Mouse (Mus musculus) intestine, embryonic 16.5 days (tissue): Measurements from ENCODE around the gene Prpf19. TPM values are rescaled to one million over a fixed set of nuclear protein-coding genes. Genes with fewer than 3 reads are reported as not detected.
A peak's percentile ranks its signal among the peaks of the same experiment; 100 is the strongest.

Experiments used
- ATAC-seq: fragments of 200-750 bp; cut with Nextera tagmentation; 2 replicates; pipeline ENCODE4 v1.8.0; 2017; ENCODE audit warnings: moderate TSS enrichment, moderate library complexity
- H3K27ac ChIP-seq: fragments of 300-500 bp; sonication (generic); 2 replicates; pipeline ENCODE4 v1.5.1; 2014; ENCODE audit warnings: mild to moderate bottlenecking, low read length
- H3K27me3 ChIP-seq: fragments of 300-500 bp; sonication (generic); replicated peaks from 2 replicates; pipeline ENCODE4 v1.6.1; 2014; ENCODE audit warnings: low read length, control low read depth, mixed read lengths; ENCODE audit not compliant: control insufficient read depth, insufficient read depth
- H3K36me3 ChIP-seq: fragments of 300-500 bp; sonication (generic); 2 replicates; pipeline ENCODE4 v1.6.1; 2014; ENCODE audit warnings: low read length, control low read depth; ENCODE audit not compliant: control insufficient read depth, insufficient read depth
- H3K4me1 ChIP-seq: fragments of 300-500 bp; sonication (generic); 2 replicates; pipeline ENCODE4 v1.6.1; 2014; ENCODE audit warnings: low read length, control low read depth, mixed read lengths; ENCODE audit not compliant: control insufficient read depth, insufficient read depth
- H3K4me2 ChIP-seq: fragments of 300-500 bp; sonication (generic); 2 replicates; pipeline ENCODE4 v1.6.1; 2014; ENCODE audit warnings: low read depth, low read length, control low read depth
- H3K4me3 ChIP-seq: fragments of 300-500 bp; sonication (generic); 2 replicates; pipeline ENCODE4 v1.5.1; 2014; ENCODE audit warnings: mild to moderate bottlenecking, low read length
- H3K9ac ChIP-seq: fragments of 300-500 bp; sonication (generic); 2 replicates; pipeline ENCODE4 v1.6.1; 2014; ENCODE audit warnings: low read depth, low read length
- H3K9me3 ChIP-seq: fragments of 300-500 bp; sonication (generic); 2 replicates; pipeline ENCODE4 v1.6.1; 2016; ENCODE audit warnings: low read length, control low read depth; ENCODE audit not compliant: control insufficient read depth
- WGBS: fragments of 180-500 bp; shearing (Covaris S2); extraction: QIAGEN DNeasy Blood & Tissue Kit; methylation state at CpG from one replicate; pipeline ENCODE4 v1.1.7; 2014; 5-methylcytosine and 5-hydroxymethylcytosine counted together
- polyA plus RNA-seq: library from polyadenylated mRNA; unstranded; fragments of >200 nt; fragmentation: Nextera tagmentation; extraction: Ambion mirVana; gene quantifications from 2 replicates; pipeline ENCODE4 v1.2.1, GENCODE M21; 2015

Gene Prpf19
- polyA plus RNA-seq, 1 experiment from 2014 or later, result 35.0 TPM

DNA sequence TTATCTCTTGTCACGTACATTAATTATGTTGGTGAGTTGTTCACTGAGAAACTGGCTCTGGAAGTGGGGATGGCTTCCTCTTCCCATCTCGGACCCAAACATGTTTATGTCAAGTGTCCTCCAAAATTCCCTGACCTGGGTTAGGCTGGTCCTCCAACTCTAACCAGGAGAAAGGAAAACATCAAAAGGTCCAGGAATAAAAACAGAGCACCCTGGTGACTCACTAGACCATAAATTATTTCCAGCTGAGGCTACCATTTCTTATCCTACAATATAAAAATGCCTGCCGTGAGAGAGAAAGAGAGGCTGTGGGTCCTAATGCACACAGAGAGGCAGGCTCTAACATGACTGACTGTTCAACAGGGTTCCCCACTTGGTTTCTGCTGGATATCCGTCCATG, 29.2 kb downstream of the Prpf19 start:
- Histone ChIP-seq H3K9ac (no peak overlapping the region), H3K36me3 (no peaks in the 10 kb centered on the region), H3K4me2 (no peak overlapping the region), H3K27me3 (no peaks in the 10 kb centered on the region), H3K4me1 (peaks cover 6% of the 10 kb centered on the region; the same call in 1 of the 2 replicates), H3K27ac (no peak overlapping the region), H3K4me3 (no peak overlapping the region), H3K9me3 (no peaks in the 10 kb centered on the region)
- WGBS, result 39% methylated on average over 4 of the region's 4 CpGs
- ATAC-seq, result no peak

DNA sequence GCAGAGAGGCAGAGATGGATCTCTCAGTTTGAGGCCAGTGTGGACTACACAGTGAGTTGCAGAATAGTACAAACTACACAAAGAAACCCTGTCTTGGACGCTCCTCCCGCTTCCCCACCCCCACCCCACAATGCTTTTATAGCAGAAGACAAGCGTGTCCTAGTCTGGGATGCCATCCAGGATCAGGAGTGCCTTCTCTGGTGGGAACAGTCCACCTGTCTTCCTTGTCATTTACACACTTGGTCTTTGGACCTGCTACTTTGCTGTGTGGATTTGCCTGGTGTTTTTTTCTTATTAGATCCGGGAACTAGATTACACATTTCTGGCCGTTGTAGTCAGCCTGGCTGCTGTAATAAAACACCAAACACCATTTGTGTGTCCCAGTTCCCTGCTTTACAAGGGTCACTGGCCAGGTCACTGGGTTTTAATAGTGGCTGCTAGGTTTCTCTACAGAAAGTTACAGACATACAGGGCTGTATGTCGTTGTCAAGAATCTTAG, 31.1 kb downstream of the Prpf19 start:
- 26% methylated on average over 6 of the region's 6 CpGs for WGBS
- Histone ChIP-seq H3K9me3 (no peaks in the 10 kb centered on the region), H3K9ac (peak overlapping the region; percentile 14; the same call in 1 of the 2 replicates), H3K4me3 (no peak overlapping the region), H3K4me2 (no peak overlapping the region), H3K27ac (peak overlapping the region; percentile 41), H3K27me3 (no peaks in the 10 kb centered on the region), H3K4me1 (peaks cover 6% of the 10 kb centered on the region; the same call in 1 of the 2 replicates), H3K36me3 (no peaks in the 10 kb centered on the region)
- peak; percentile 76 for ATAC-seq

DNA sequence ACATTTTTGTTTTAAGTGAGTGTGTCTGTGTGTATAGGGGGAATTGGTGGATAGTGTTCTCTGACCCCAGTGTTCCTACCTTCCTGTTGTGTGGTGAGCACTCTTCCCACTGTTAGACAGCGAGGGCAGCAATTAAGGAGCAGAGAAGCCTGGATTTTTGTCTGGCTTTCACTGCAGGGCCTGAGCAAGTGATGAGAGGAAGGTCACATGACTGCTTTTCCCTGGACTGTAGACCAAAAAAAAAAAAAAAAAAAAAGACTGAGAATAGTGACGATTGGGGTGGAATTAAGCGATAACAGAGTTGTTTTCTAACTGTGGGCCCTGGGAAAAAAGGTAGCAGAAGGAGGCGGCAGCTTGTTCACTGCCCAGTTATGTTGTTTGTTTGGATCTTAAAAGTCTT, 31.6 kb downstream of the Prpf19 start:
- WGBS, result 42% methylated on average over 4 of the region's 4 CpGs
- Histone ChIP-seq H3K4me1 (peaks cover 6% of the 10 kb centered on the region; the same call in 1 of the 2 replicates), H3K4me2 (no peak overlapping the region), H3K27ac (peak overlapping the region; percentile 10; the same call in 1 of the 2 replicates), H3K9ac (no peak overlapping the region), H3K4me3 (no peak overlapping the region), H3K36me3 (no peaks in the 10 kb centered on the region), H3K27me3 (no peaks in the 10 kb centered on the region), H3K9me3 (no peaks in the 10 kb centered on the region)
- peak; percentile 51; the same call in 1 of the 2 replicates for ATAC-seq

DNA sequence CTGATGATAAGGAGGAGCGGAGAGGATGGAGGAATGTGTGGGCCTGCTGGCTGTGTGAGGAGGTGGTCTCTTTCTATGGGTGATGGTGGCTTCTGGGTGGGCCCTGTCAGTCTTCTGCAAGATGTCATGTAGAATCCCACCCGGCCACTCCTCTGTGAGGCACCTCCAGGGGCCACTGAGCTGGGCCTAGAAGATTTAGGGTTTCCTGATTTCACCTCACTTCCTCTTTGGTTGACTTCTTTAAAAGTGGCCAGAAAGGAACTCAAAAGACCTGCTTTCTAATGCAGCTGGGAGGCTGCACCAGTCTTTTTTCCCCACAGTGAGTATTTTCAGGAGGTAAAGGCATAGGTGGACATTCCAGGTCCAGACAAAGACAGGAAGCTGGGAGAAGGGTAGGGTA, 35.6 kb downstream of the Prpf19 start:
- Histone ChIP-seq H3K9me3 (no peaks in the 10 kb centered on the region), H3K27me3 (no peaks in the 10 kb centered on the region), H3K4me3 (no peak overlapping the region), H3K4me1 (peaks cover 6% of the 10 kb centered on the region; the same call in 1 of the 2 replicates), H3K9ac (no peak overlapping the region), H3K4me2 (no peak overlapping the region), H3K27ac (no peak overlapping the region), H3K36me3 (no peaks in the 10 kb centered on the region)
- no peak for ATAC-seq
- WGBS, result 69% methylated on average over 2 of the region's 2 CpGs

DNA sequence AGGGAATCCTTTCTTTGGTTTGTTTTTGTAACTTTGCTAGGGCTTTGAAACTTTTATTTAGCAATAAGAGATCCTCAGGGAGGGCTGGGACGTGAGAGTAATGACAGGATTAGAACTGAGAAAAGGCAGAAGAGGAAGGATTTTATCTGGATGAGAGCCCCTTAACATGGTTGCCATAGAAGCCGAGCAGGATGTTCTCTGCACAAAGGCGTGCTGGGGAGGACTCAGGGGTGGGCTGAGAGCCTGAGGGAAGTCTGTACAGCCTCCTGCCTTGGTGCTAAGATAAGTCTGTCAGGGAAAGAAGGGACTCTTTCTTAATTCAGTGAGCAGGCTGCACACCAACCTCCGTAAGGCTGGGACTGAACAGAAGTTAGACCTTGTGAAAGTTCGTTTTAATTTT, 40.0 kb downstream of the Prpf19 start:
- no peak overlapping the region for H3K27ac ChIP-seq
- H3K27me3 ChIP-seq, result no peaks in the 10 kb centered on the region
- 44% methylated on average over 5 of the region's 5 CpGs for WGBS
- H3K4me2 ChIP-seq, result no peak overlapping the region
- ATAC-seq, result no peak
- H3K9ac ChIP-seq, result no peak overlapping the region
- no peak overlapping the region for H3K4me3 ChIP-seq
- no peaks in the 10 kb centered on the region for H3K9me3 ChIP-seq
- H3K36me3 ChIP-seq, result no peaks in the 10 kb centered on the region
- peaks cover 3% of the 10 kb centered on the region for H3K4me1 ChIP-seq

DNA sequence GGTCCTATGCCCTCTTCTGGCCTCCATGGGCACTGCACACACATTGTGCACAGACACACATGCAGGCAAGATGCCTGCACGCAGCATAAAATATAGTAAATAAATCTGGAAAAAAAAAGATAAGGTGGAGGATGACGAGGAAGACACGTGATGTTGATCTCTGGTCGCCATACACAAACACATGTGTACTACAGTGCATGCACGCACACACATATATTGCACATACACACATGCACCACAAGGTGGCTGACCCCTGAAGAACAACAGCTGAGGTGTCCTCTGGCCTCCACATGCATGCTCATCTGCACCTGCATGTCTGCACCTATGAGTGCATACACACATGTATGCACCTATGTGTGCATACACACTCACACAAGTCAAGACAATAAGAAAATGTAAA, 41.0 kb downstream of the Prpf19 start:
- no peak overlapping the region for H3K4me3 ChIP-seq
- peaks cover 10% of the 10 kb centered on the region for H3K4me1 ChIP-seq
- 87% methylated on average over 5 of the region's 5 CpGs for WGBS

DNA sequence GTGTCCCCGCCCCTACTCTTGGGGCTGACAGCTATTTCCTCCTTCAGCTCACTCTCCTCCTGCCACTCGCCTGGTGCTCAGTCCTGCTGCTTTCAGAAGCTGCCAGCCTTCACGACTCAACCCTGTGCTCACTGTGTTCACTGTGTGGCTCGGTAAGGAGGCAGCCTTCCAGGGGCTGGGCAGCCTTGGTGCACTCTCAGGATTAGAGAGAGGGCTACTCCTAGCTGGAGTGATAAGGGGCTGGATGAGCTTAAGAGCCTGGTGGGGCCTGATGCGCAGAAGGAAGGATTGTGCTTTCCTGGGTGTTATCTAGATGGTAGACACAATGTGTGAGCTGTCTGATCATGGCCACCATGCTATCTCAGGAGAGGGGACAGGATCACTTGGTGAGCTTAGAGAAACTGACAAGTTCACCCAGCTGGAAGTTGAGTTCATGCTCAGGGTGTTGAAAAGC, 42.1 kb downstream of the Prpf19 start, which contains the start of gene Ptgdr2:
Gene Ptgdr2 (plus strand): TSS at position 51 of the 454 bp plus-strand sequence.
- Histone ChIP-seq H3K9ac (no peak within 1 kb of the TSS), H3K4me1 (peaks cover 11% of the 10 kb centered on the region), H3K9me3 (no peaks in the 10 kb centered on the region), H3K4me3 (no peak within 1 kb of the TSS), H3K4me2 (no peak within 1 kb of the TSS), H3K27ac (no peak within 1 kb of the TSS), H3K27me3 (no peaks in the 10 kb centered on the region), H3K36me3 (no peaks in the 10 kb centered on the region)
- ATAC-seq, result no peak
- 44% methylated on average over 5 of the region's 5 CpGs for WGBS

More for the DNA sequence above, 41.0 kb downstream of the Prpf19 start:
- no peaks in the 10 kb centered on the region for H3K9me3 ChIP-seq
- H3K27me3 ChIP-seq, result no peaks in the 10 kb centered on the region
- H3K9ac ChIP-seq, result no peak overlapping the region
- no peak for ATAC-seq
- no peaks in the 10 kb centered on the region for H3K36me3 ChIP-seq
- no peak overlapping the region for H3K4me2 ChIP-seq
- H3K27ac ChIP-seq, result no peak overlapping the region

DNA sequence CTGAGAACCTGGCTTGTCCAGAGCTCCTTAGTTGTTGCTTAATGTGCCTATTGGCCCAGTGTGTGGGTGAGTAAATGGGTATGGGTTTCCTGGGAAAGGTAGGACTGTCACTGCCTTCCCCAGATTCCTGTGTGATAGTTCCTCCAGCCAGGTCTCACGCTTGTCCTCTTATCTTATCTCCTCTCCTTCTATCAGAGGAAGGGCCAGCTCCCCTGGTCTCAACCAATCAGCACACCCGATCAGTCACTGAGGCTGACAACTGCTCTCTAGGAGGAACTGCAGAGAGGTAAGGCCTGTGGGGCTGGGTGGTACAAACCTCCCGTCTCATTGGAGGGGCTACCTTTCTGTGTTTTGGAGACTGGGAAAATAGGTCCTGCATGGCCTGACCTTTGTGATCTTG, 43.7 kb downstream of the Prpf19 start:
- Histone ChIP-seq H3K27ac (no peak overlapping the region), H3K4me2 (no peak overlapping the region), H3K9me3 (no peaks in the 10 kb centered on the region), H3K9ac (no peak overlapping the region), H3K4me1 (peaks cover 11% of the 10 kb centered on the region), H3K36me3 (peaks cover 4% of the 10 kb centered on the region; the same call in 1 of the 2 replicates), H3K4me3 (no peak overlapping the region), H3K27me3 (no peaks in the 10 kb centered on the region)
- peak; percentile 30; the same call in 1 of the 2 replicates for ATAC-seq
- WGBS, result 29% methylated on average over 3 of the region's 3 CpGs

DNA sequence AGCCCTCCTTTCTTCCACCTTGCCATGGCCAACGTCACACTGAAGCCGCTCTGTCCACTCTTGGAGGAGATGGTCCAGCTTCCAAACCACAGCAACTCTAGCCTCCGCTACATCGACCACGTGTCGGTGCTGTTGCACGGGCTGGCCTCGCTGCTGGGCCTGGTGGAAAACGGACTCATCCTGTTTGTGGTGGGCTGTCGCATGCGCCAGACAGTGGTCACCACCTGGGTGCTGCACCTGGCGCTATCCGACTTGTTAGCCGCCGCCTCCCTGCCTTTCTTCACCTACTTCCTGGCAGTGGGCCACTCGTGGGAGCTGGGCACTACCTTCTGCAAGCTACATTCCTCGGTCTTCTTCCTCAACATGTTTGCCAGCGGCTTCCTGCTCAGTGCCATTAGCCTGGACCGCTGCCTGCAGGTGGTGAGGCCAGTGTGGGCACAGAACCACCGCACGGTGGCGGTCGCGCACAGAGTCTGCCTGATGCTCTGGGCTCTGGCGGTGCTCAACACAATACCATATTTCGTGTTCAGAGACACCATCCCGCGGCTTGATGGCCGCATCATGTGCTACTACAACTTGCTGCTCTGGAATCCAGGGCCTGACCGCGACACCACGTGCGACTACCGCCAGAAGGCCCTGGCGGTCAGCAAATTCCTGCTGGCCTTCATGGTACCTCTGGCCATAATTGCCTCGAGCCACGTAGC, 45.2 kb downstream of the Prpf19 start:
- WGBS, result 20% methylated on average over 37 of the region's 37 CpGs
- H3K9me3 ChIP-seq, result no peaks in the 10 kb centered on the region
- ATAC-seq, result peak; percentile 84
- H3K4me2 ChIP-seq, result peak overlapping the region; percentile 69
- peaks cover 8% of the 10 kb centered on the region for H3K36me3 ChIP-seq
- H3K27me3 ChIP-seq, result no peaks in the 10 kb centered on the region
- H3K4me1 ChIP-seq, result peaks cover 11% of the 10 kb centered on the region
- peak overlapping the region; percentile 66 for H3K9ac ChIP-seq
- no peak overlapping the region for H3K27ac ChIP-seq
- H3K4me3 ChIP-seq, result peak overlapping the region; percentile 39
